Mouse (Mus musculus): ENCODE results near the gene Nkap.
A peak's percentile ranks its signal among the peaks of the same experiment; 100 is the strongest.

Nkap gene

DNA sequence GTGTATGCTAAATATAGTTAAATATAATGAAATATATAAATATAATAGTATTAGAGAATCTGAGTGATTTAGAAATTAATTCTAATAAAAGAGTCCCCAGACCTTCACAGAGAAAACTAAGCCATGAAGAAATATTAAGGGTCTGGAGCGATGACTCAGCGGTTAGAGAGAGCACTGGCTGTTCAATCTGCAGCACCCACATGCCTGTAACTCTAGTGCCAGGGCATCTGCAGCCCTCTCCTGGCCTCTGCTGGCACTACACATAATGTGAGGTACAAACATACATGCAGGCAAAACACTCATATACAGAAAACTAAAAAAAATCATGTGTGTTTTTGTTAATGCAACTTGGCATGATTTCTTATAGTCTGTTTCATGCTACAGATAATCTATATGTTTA, 18.4 kb downstream of the Nkap start:
- DNase-seq (ENCODE audit: inconsistent age in 2 of 2, low spot score in 1 of 2): peak in 1 of 2 experiments; percentile 37

DNA sequence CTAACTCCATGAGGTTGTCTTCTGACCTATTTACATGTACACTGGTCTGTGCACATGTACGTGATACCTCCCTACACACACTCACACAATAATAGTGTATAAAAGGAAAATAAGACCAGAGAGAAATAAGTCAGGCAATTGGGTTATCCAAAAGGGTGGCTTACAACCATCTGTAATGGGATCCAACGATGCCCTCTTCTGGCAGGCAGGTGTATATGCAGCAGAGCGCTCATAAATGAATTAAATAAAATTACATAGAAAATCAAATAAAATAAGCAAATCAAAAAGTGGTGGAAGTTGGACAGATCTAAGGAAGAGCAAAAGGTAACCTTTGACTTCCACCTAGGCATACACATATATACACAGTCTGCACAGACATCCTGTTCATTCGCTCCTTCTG, 31.2 kb downstream of the Nkap start:
- peak in 1 of 2 experiments; percentile 37 for DNase-seq (ENCODE audit: inconsistent age in 2 of 2, low spot score in 1 of 2)

DNA sequence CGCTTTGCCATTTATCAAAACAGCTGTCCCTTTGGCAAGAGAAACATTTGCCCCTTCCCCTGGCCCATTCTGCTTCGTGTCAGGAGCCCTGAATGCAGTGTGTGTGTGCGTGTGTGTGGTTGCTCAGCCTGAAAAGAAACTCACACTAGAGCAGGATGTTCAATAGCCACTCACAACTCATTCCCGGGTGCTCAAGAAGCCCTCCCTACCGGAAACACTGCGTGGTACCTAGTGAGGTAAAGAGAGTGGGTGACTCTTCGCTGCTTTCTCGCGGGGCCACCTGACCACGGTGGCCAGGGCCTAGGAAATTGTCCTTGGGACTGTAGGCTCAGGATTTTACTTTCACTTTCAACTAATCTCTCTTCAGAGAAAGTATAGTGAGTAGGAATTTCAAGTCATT, 34.6 kb downstream of the Nkap start:
- DNase-seq (ENCODE audit: inconsistent age in 2 of 2, low spot score in 1 of 2): peak; percentile 14 to 55

DNA sequence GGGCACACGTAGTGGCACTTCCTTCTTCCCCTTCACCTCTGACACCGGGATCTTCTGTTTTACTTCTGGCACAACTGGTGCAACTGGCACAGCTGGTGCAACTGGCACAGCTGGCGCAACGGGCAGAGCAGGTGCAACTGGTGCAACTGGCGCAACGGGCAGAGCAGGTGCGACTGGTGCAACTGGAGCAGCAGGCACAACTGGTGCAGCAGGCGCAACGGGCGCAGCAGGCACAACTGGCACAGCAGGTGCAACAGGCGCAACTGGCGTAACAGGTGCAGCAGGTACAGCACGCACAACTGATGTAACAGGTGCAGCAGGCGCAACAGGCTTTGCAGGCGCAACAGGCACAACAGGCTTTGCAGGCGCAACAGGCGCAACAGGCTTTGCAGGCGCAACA, 36.5 kb downstream of the Nkap start:
- DNase-seq (ENCODE audit: inconsistent age in 2 of 2, low spot score in 1 of 2): no peak

DNA sequence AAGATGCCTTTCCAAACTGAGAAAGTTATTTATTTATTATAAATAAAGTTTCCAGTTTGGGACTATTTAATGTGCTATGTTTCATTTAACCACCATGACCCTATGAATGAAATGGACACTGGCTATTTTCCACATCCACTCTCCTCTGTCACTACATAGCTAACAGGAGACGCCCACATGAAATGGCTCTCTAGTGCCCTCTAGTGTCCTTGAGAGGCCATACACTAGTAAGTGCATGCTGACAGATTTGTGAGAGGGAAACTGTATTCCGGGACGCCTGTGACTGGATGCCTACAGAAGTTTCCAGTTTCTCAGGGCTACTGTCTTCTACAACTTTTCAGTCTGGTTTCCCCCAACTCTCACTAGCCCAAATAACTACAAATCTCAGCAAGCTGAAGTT, 40.5 kb downstream of the Nkap start:
- peak; percentile 33 to 75 for DNase-seq (ENCODE audit: inconsistent age in 2 of 2, low spot score in 1 of 2)

GRCm38 (mm10) chrX:37168742-37169141, 42.1 kb downstream of the Nkap start, which contains the start of gene Akap14:
Gene Akap14 (minus strand): TSS chrX:37168842.
- DNase-seq (ENCODE audit: inconsistent age in 2 of 2, low spot score in 1 of 2): no peak

- DNase-seq (ENCODE audit: inconsistent age in 2 of 2, low spot score in 1 of 2): peak in 1 of 2 experiments; percentile 27
These were observed 57.8 kb downstream of the Nkap start for GRCm38 (mm10) chrX:37184401-37184800.

DNA sequence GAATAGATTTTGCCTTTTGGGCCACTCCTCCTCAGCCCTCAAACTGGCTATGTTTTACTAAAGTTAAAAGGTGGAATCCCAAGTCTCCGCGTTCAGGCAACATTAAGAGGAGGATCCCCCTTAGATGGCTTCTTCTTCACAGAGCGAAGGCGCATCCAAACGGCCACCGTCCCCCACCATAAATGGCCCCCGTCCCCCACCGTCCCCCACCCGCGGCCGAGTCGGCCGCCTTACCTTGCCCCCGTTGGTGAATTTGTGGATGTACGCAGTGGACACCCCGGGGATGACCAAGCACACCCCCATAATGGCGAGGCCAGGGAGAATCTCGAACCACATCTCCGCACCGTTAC, 64.1 kb downstream of the Nkap start:
- no peak for DNase-seq (ENCODE audit: inconsistent age in 2 of 2, low spot score in 1 of 2)

GRCm38 (mm10) chrX:37191105-37191743, 64.6 kb downstream of the Nkap start, which contains the start of the genes Ndufa1 and Rnf113a1:
Gene Ndufa1 (minus strand): TSS chrX:37191163.
Gene Rnf113a1 (plus strand): TSS chrX:37191245.
- DNase-seq (ENCODE audit: inconsistent age in 2 of 2, low spot score in 1 of 2): peak; percentile 86 to 95

DNA sequence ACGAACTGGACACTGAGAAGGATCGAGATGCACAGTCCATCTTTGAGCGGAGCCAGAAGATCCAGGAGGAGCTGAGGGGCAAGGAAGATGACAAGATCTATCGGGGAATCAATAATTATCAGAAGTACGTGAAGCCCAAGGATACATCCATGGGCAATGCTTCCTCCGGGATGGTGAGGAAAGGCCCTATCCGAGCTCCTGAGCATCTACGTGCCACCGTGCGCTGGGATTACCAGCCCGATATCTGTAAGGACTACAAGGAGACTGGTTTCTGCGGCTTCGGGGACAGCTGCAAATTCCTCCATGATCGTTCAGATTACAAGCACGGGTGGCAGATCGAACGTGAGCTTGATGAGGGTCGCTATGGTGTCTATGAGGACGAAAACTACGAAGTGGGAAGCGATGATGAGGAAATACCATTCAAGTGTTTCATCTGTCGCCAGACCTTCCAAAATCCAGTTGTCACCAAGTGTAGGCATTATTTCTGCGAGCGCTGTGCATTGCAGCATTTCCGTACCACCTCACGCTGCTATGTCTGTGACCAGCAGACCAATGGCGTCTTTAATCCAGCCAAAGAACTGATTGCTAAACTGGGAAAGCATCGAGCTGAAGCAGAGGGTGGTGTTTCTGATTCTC, 65.3 kb downstream of the Nkap start:
- peak; percentile 11 to 55 for DNase-seq (ENCODE audit: inconsistent age in 2 of 2, low spot score in 1 of 2)

DNA sequence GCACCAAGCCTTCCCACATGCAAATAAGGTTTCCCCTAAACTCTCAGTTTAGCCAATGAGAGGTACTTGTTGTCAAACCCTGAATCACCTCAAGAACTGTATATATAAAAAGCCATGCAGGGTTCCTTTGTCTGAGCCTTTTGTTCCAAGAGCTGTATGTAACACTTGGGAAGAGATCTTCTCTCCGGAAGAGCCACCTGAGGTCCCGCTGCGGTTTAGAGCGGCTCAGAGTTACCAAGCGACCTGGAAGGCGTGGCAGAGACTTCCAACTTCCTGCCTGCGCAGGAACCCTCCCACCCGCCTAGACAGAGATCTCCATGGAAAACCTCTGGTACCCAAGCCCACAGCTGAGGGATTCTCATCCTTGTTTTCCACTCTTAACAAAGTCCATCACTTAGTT, 72.1 kb downstream of the Nkap start:
- DNase-seq (ENCODE audit: inconsistent age in 2 of 2, low spot score in 1 of 2): no peak

All from adrenal gland, adult (tissue).